Mouse (Mus musculus) C2C12 (cell line): Measurements from ENCODE around the gene 2200002J24Rik.

Experiments
- CTCF ChIP-seq: IDR thresholded peaks from one replicate; pipeline ENCODE4 v1.5.1; 2011; ENCODE audit not compliant: control insufficient read depth, insufficient read depth, insufficient read length
- MAX ChIP-seq: IDR thresholded peaks from one replicate; pipeline ENCODE4 v1.6.1; 2011; ENCODE audit warnings: mild to moderate bottlenecking, control low read depth
- MYOD1 ChIP-seq: IDR thresholded peaks from one replicate; pipeline ENCODE4 v1.6.1; 2011; ENCODE audit warnings: low read depth; ENCODE audit not compliant: control insufficient read depth, insufficient read length
- MYOG ChIP-seq: IDR thresholded peaks from one replicate; pipeline ENCODE4 v1.6.1; 2011; ENCODE audit not compliant: control insufficient read depth, insufficient read length; ENCODE audit errors: extremely low read depth
- USF1 ChIP-seq: IDR thresholded peaks from one replicate; pipeline ENCODE4 v1.6.1; 2011; ENCODE audit warnings: low read depth, mild to moderate bottlenecking, control low read depth, moderate library complexity

- TF ChIP-seq CTCF = no peak
- no peak for TF ChIP-seq MAX
- TF ChIP-seq USF1 = no peak
- no peak for TF ChIP-seq MYOG
- TF ChIP-seq MYOD1 = no peak
Observed at GRCm38 (mm10) chr7:30717716-30718046, 19.0 kb downstream of the 2200002J24Rik start.
